In the genomic region with DNA sequence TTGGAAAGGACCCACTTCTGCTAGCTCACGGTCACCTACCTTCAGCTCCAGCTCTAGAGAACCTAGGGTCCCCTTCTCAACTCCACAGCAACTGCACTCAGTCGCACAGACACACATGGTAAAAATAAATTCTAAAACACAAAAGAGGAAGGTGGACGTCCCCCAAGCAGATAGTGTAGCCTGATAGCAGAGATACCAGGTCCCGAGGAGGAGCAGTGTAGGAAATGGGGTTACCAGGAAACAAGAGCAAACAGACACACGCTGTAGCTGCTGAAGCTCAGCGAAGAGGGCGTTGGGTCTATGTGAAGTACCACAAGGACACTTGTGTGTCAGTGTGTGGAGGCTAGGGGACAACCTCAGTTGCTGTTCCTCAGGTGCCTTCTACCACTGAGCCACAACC, we compare ENCODE assay signal across 37 mouse cellular contexts. TPM values are rescaled to one million over a fixed set of nuclear protein-coding genes. Genes with fewer than 3 reads are reported as not detected.
"Had no signal": no experiment of that assay in that cellular context is flagged by ENCODE, and none has a peak within 500 bp of the region (broad histone marks: within the 10 kb centered on the region; RNA-seq: fewer than 3 reads in every experiment).

No protein-coding gene starts in this region.

- DNase-seq: gastrocnemius, postnatal 14 days; gastrocnemius, postnatal 36 days; heart, adult 18-20 months; heart, postnatal 10 days; heart, postnatal 4 days; kidney, adult 18-20 months; kidney, adult 8-10 months; kidney, postnatal 10 days; kidney, postnatal 25 days; kidney, postnatal 4 days; left cerebral cortex, postnatal 4 days had no signal

- H3K4me3 ChIP-seq: heart, embryonic 10.5 days; heart, embryonic 12.5 days; hindbrain, embryonic 10.5 days; hindbrain, embryonic 12.5 days; intestine, embryonic 15.5 days; layer of hippocampus, adult 2 months; left cerebral cortex, adult 2 months; limb, embryonic 13.5 days; limb, embryonic 15.5 days; liver, embryonic 12.5 days had no signal

- H3K4me1 ChIP-seq: heart, embryonic 10.5 days; heart, embryonic 12.5 days; hindbrain, embryonic 10.5 days; intestine, embryonic 15.5 days; limb, embryonic 13.5 days; limb, embryonic 15.5 days; liver, embryonic 12.5 days had no signal

- H3K4me2 ChIP-seq: heart, embryonic 12.5 days; hindbrain, embryonic 12.5 days; hindbrain, embryonic 14.5 days; intestine, embryonic 15.5 days; limb, embryonic 13.5 days; limb, embryonic 15.5 days; liver, embryonic 12.5 days had no signal

- H3K9me3 ChIP-seq: heart, embryonic 10.5 days; hindbrain, embryonic 12.5 days; intestine, embryonic 15.5 days; limb, embryonic 15.5 days had no signal

- H3K9ac ChIP-seq: heart, embryonic 12.5 days; hindbrain, embryonic 12.5 days; hindbrain, embryonic 14.5 days; intestine, embryonic 15.5 days; limb, embryonic 13.5 days; limb, embryonic 15.5 days; liver, embryonic 12.5 days had no signal

- H3K27me3 ChIP-seq: heart, embryonic 12.5 days; hindbrain, embryonic 12.5 days; intestine, embryonic 15.5 days; limb, embryonic 13.5 days; limb, embryonic 15.5 days; liver, embryonic 12.5 days had no signal

- ATAC-seq: hindbrain, embryonic 16.5 days; inflammation-experienced regulatory T-cells, adult 6 months; intestine, embryonic 15.5 days; intestine, postnatal 0 days; liver, embryonic 12.5 days had no signal

- H3K27ac ChIP-seq: heart, embryonic 10.5 days; hindbrain, embryonic 10.5 days; hindbrain, embryonic 12.5 days; hindbrain, embryonic 14.5 days; intestine, embryonic 15.5 days; layer of hippocampus, adult 2 months; left cerebral cortex, adult 2 months; limb, embryonic 13.5 days; limb, embryonic 15.5 days; liver, embryonic 12.5 days had no signal

RNA-seq across cellular contexts. Expression of a gene that starts 24.3 kb away (rescaled TPM):
- total RNA-seq: gastrocnemius, adult 18-20 months; gastrocnemius, postnatal 36 days; heart, adult 18-20 months; heart, postnatal 4 days had no signal
- polyA plus RNA-seq: inflammation-experienced regulatory T-cells, adult 6 months; liver, embryonic 12.5 days had no signal

RNA-seq across cellular contexts. Expression of a gene that starts 39.4 kb away (rescaled TPM):
- total RNA-seq: gastrocnemius, adult 18-20 months; gastrocnemius, adult 8-10 months; gastrocnemius, postnatal 14 days; gastrocnemius, postnatal 36 days; heart, adult 18-20 months; heart, adult 8-10 months; heart, postnatal 10 days; heart, postnatal 25 days; heart, postnatal 4 days; left cerebral cortex, postnatal 10 days; left cerebral cortex, postnatal 4 days; liver, adult 2 months had no signal
- polyA plus RNA-seq: gonadal fat pad, adult 2 months; heart, embryonic 10.5 days; heart, embryonic 12.5 days; heart, embryonic 14.5 days; heart, embryonic 16.5 days; hindbrain, embryonic 10.5 days; hindbrain, embryonic 12.5 days; hindbrain, embryonic 14.5 days; inflammation-experienced regulatory T-cells, adult 6 months; intestine, embryonic 15.5 days; intestine, postnatal 0 days; kidney, embryonic 14.5 days; kidney, embryonic 16.5 days; limb, embryonic 11.5 days; limb, embryonic 13.5 days; limb, embryonic 15.5 days; liver, adult 2 months; liver, embryonic 12.5 days had no signal
